Mouse (Mus musculus): Measurements from ENCODE around the gene Nsmce1. TPM values are rescaled to one million over a fixed set of nuclear protein-coding genes. Genes with fewer than 3 reads are reported as not detected.
A peak's percentile ranks its signal among the peaks of the same experiment; 100 is the strongest.

The Nsmce1 gene
- total RNA-seq (2021) = 43.3 and 44.6 TPM in 2 replicates
- long read RNA-seq, experiment 1, transcript Nsmce1-201 (8 exons, 1,120 nt) = major isoform, 109 of 130 reads
- long read RNA-seq, experiment 1, partial matches to known transcripts = 12 of 130 reads
- long read RNA-seq, experiment 1, other reads (novel, unspliced or antisense) = 9 of 130 reads
- long read RNA-seq, experiment 2, transcript Nsmce1-201 (8 exons, 1,120 nt) = major isoform, 61 of 92 reads
- long read RNA-seq, experiment 2, partial matches to known transcripts = 21 of 92 reads
- long read RNA-seq, experiment 2, other reads (novel, unspliced or antisense) = 10 of 92 reads

- peak; percentile 97 for DNase-seq
These were observed at the start of gene Nsmce1 for GRCm38 (mm10) chr7:125490947-125491735. TSS of gene Nsmce1 (minus strand) at chr7:125491596.

- DNase-seq = no peak
These were observed 49.6 kb upstream of the Nsmce1 start for GRCm38 (mm10) chr7:125541026-125541425.

GRCm38 (mm10) chr7:125539351-125539750, 48.0 kb upstream of the Nsmce1 start:
- no peak for DNase-seq

- no peak for DNase-seq
These were observed 36.6 kb upstream of the Nsmce1 start for GRCm38 (mm10) chr7:125527901-125528580.

- no peak for DNase-seq
These were observed 35.8 kb upstream of the Nsmce1 start for GRCm38 (mm10) chr7:125527186-125527585.

- peak; percentile 61 for DNase-seq
These were observed 31.7 kb upstream of the Nsmce1 start for GRCm38 (mm10) chr7:125523051-125523450.

GRCm38 (mm10) chr7:125519715-125520114, 28.3 kb upstream of the Nsmce1 start:
- no peak for DNase-seq

- DNase-seq = no peak
These were observed 26.1 kb upstream of the Nsmce1 start for GRCm38 (mm10) chr7:125517470-125517869.

GRCm38 (mm10) chr7:125516723-125517122, 25.3 kb upstream of the Nsmce1 start:
- no peak for DNase-seq

- no peak for DNase-seq
These were observed 23.9 kb upstream of the Nsmce1 start for GRCm38 (mm10) chr7:125515081-125515853.

- DNase-seq = no peak
These were observed 20.5 kb upstream of the Nsmce1 start for GRCm38 (mm10) chr7:125511852-125512251.

GRCm38 (mm10) chr7:125511432-125511831, 20.0 kb upstream of the Nsmce1 start:
- no peak for DNase-seq

- DNase-seq = no peak
These were observed 15.9 kb upstream of the Nsmce1 start for GRCm38 (mm10) chr7:125507279-125507678.

- DNase-seq = no peak
These were observed 14.2 kb upstream of the Nsmce1 start for GRCm38 (mm10) chr7:125505568-125505967.

GRCm38 (mm10) chr7:125504618-125505017, 13.2 kb upstream of the Nsmce1 start:
- no peak for DNase-seq

- no peak for DNase-seq
These were observed 12.1 kb upstream of the Nsmce1 start for GRCm38 (mm10) chr7:125503374-125504092.

GRCm38 (mm10) chr7:125500879-125501278, 9.5 kb upstream of the Nsmce1 start:
- DNase-seq = no peak

GRCm38 (mm10) chr7:125499927-125500868, 8.8 kb upstream of the Nsmce1 start:
- DNase-seq = no peak

GRCm38 (mm10) chr7:125495864-125496440, 4.6 kb upstream of the Nsmce1 start:
- DNase-seq = no peak

GRCm38 (mm10) chr7:125492551-125492950, 1.2 kb upstream of the Nsmce1 start:
- DNase-seq = no peak

Measured in adrenal gland, postnatal 14 days (tissue).